Mouse (Mus musculus) midbrain, embryonic 12.5 days (tissue): Measurements from ENCODE around the gene Ppp1r12a. TPM values are rescaled to one million over a fixed set of nuclear protein-coding genes. Genes with fewer than 3 reads are reported as not detected.

Experiments used
- ATAC-seq: fragments of 200-750 bp; cut with Nextera tagmentation; 2 replicates; pipeline ENCODE4 v1.8.0; 2017; ENCODE audit warnings: low read depth, moderate TSS enrichment, moderate library complexity; ENCODE audit not compliant: low FRiP score
- H3K27ac ChIP-seq: fragments of 300-500 bp; sonication (generic); replicated peaks from 2 replicates; pipeline ENCODE4 v1.5.1; 2016; ENCODE audit warnings: mild to moderate bottlenecking
- H3K27me3 ChIP-seq: fragments of 300-500 bp; sonication (generic); 2 replicates; pipeline ENCODE4 v1.6.1; 2016; ENCODE audit warnings: mild to moderate bottlenecking
- H3K36me3 ChIP-seq: fragments of 300-500 bp; sonication (generic); 2 replicates; pipeline ENCODE4 v1.6.1; 2016
- H3K4me1 ChIP-seq: fragments of 300-500 bp; sonication (generic); 2 replicates; pipeline ENCODE4 v1.6.1; 2016
- H3K4me2 ChIP-seq: fragments of 300-500 bp; sonication (generic); replicated peaks from 2 replicates; pipeline ENCODE4 v1.6.1; 2016; ENCODE audit warnings: mild to moderate bottlenecking, moderate library complexity
- H3K4me3 ChIP-seq: fragments of 300-500 bp; sonication (generic); 2 replicates; pipeline ENCODE4 v1.5.1; 2016; ENCODE audit warnings: mild to moderate bottlenecking
- H3K9ac ChIP-seq: fragments of 300-500 bp; sonication (generic); replicated peaks from 2 replicates; pipeline ENCODE4 v1.6.1; 2016; ENCODE audit warnings: mild to moderate bottlenecking, moderate library complexity
- H3K9me3 ChIP-seq: fragments of 300-500 bp; sonication (generic); 2 replicates; pipeline ENCODE4 v1.6.1; 2016; ENCODE audit warnings: mild to moderate bottlenecking
- WGBS: fragments of 180-500 bp; shearing (Covaris S2); methylation state at CpG from one replicate; pipeline ENCODE4 v1.1.7; 2016; 5-methylcytosine and 5-hydroxymethylcytosine counted together
- polyA plus RNA-seq: library from polyadenylated mRNA; unstranded; fragments of >200 nt; fragmentation: Nextera tagmentation; extraction: Ambion mirVana; gene quantifications from 2 replicates; pipeline ENCODE4 v1.2.1, GENCODE M21; 2016

Ppp1r12a gene
- polyA plus RNA-seq, 1 experiment from 2014 or later = 90.9 TPM

GRCm38 (mm10) chr10:108189303-108189702, 27.3 kb downstream of the Ppp1r12a start:
- Histone ChIP-seq H3K4me2 (no peak overlapping the region), H3K4me3 (no peak overlapping the region), H3K9ac (no peak overlapping the region), H3K27me3 (no peaks in the 10 kb centered on the region), H3K27ac (no peak overlapping the region), H3K4me1 (peaks cover 6% of the 10 kb centered on the region; the same call in 1 of the 2 replicates), H3K9me3 (no peaks in the 10 kb centered on the region), H3K36me3 (no peaks in the 10 kb centered on the region)
- 91% methylated on average over 2 of the region's 2 CpGs for WGBS
- no peak for ATAC-seq

DNA sequence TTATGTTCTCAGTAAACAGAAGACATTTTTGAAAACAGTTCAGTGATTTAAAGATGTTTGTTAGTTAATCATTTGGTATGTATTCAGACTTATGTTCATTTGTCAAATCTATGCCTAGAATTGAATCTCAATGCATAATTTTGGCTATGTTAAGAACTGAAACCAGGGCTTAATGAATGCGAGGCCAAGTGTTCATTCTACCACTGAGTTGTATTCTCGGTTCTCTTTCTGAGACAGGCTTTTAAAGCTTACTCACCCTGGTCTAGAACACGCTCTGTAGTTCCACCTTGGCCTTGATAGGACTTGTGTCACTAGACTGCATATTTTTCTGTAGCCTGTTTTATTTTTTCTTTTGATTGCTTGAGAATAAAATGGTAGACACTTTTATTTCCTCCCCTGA, 28.0 kb downstream of the Ppp1r12a start:
- Histone ChIP-seq H3K9me3 (no peaks in the 10 kb centered on the region), H3K27me3 (no peaks in the 10 kb centered on the region), H3K4me2 (no peak overlapping the region), H3K4me1 (peaks cover 6% of the 10 kb centered on the region; the same call in 1 of the 2 replicates), H3K9ac (no peak overlapping the region), H3K27ac (no peak overlapping the region), H3K4me3 (no peak overlapping the region), H3K36me3 (no peaks in the 10 kb centered on the region)
- 90% methylated on average over 3 of the region's 3 CpGs for WGBS
- ATAC-seq = no peak

DNA sequence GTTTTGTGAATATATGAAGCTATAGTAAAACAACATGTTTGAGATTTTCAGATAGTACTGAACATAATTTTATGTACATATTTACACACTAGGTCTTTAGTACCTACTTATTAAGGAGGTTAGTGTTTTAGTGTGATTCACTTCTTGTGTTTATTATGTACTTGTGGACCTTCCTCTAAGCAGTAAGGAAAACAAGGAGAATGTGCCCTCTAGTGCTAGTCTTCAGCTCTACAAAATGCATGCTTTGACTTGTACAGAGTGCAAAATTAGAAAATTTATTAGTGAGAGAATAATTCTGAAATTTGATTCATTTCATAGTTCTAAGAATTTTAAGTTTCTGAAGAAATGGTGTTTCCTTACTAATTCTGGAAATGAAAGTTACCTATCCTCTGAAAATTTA, 28.6 kb downstream of the Ppp1r12a start:
- Histone ChIP-seq H3K27ac (no peak overlapping the region), H3K4me1 (peaks cover 6% of the 10 kb centered on the region; the same call in 1 of the 2 replicates), H3K4me2 (no peak overlapping the region), H3K9me3 (no peaks in the 10 kb centered on the region), H3K27me3 (no peaks in the 10 kb centered on the region), H3K9ac (no peak overlapping the region), H3K36me3 (no peaks in the 10 kb centered on the region), H3K4me3 (no peak overlapping the region)
- no peak for ATAC-seq

DNA sequence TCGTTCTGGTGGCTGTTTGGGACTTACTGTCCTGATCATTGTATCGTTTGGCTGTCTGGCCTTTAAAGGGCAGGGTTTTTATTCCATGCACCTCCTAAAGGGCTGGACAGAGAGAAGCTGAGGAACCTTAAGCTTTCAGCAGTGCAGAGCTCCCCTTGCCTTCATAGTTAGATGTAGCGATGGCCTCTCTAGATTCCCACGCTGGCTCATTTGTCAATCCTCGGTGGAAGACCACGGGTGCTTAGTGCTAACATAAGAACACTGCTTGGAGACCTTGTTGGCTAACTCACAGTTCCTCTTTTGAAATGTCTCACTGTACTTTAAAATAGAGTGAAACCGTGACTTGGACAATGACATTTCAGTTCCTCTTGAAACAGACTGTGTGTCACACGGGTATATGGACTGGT, 29.4 kb downstream of the Ppp1r12a start:
- no peak overlapping the region for H3K27ac ChIP-seq
- H3K4me1 ChIP-seq = peaks cover 6% of the 10 kb centered on the region; the same call in 1 of the 2 replicates
- H3K4me2 ChIP-seq = no peak overlapping the region
- H3K4me3 ChIP-seq = no peak overlapping the region
- 78% methylated on average over 8 of the region's 8 CpGs for WGBS
- ATAC-seq = no peak; the same call in 1 of the 2 replicates
- H3K9ac ChIP-seq = no peak overlapping the region
- no peaks in the 10 kb centered on the region for H3K27me3 ChIP-seq
- no peaks in the 10 kb centered on the region for H3K9me3 ChIP-seq
- H3K36me3 ChIP-seq = no peaks in the 10 kb centered on the region

DNA sequence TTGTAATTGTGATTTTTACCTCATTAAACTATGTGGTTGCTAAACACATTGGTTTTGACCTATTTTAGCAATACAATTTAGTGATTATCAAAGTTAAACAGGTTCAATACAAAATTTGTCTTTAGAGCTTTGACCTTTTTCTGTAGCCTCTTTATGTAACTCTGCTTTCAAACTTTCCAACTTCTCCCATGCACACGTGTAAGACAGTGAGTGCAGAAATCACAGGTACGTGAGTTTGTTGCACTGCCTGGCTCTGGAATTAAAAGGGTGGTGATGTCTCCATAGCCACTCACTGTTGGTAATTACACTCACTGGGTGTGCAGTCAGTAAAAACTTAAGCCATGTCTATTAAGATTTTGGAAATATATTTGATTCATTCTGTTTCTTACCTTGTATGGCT, 30.3 kb downstream of the Ppp1r12a start:
- WGBS = 76% methylated on average over 2 of the region's 2 CpGs
- no peaks in the 10 kb centered on the region for H3K36me3 ChIP-seq
- ATAC-seq = no peak
- H3K27ac ChIP-seq = no peak overlapping the region
- no peaks in the 10 kb centered on the region for H3K27me3 ChIP-seq
- H3K4me2 ChIP-seq = no peak overlapping the region
- H3K9ac ChIP-seq = no peak overlapping the region
- H3K9me3 ChIP-seq = no peaks in the 10 kb centered on the region
- H3K4me3 ChIP-seq = no peak overlapping the region
- H3K4me1 ChIP-seq = peaks cover 6% of the 10 kb centered on the region; the same call in 1 of the 2 replicates

- WGBS = 96% methylated on average over 2 of the region's 2 CpGs
- no peaks in the 10 kb centered on the region for H3K9me3 ChIP-seq
- H3K9ac ChIP-seq = no peak overlapping the region
- H3K4me2 ChIP-seq = no peak overlapping the region
- no peak overlapping the region for H3K4me3 ChIP-seq
- H3K27me3 ChIP-seq = no peaks in the 10 kb centered on the region
- no peak for ATAC-seq
- no peaks in the 10 kb centered on the region for H3K36me3 ChIP-seq
- peaks cover 5% of the 10 kb centered on the region; the same call in 1 of the 2 replicates for H3K4me1 ChIP-seq
- no peak overlapping the region for H3K27ac ChIP-seq
These were observed 34.1 kb downstream of the Ppp1r12a start for GRCm38 (mm10) chr10:108196124-108196523.

DNA sequence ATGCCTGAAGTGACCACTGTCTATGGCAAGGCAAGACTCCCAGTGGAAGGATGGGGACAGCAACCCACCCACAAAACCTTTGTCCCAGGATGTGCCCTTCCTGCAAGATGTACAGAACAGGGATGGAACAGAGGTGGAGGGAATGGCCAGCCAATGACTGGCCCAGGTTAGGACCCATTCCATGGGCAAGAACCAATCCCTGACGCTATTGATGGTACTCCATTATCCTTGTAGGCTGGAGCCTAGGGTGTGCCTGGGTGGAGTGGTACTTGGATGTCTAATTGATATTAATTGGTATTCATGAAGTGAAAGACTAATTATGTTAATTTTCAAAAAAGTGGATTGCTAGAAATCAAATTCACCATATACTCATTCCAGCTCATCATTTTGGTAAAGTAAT, 35.5 kb downstream of the Ppp1r12a start:
- Histone ChIP-seq H3K9me3 (no peaks in the 10 kb centered on the region), H3K27ac (no peak overlapping the region), H3K27me3 (no peaks in the 10 kb centered on the region), H3K4me2 (no peak overlapping the region), H3K36me3 (no peaks in the 10 kb centered on the region), H3K4me3 (no peak overlapping the region), H3K4me1 (no peaks in the 10 kb centered on the region; the same call in 1 of the 2 replicates), H3K9ac (no peak overlapping the region)
- ATAC-seq = peak; percentile 45; the same call in 1 of the 2 replicates
- WGBS = 100% methylated on average over 1 of the region's 1 CpGs

DNA sequence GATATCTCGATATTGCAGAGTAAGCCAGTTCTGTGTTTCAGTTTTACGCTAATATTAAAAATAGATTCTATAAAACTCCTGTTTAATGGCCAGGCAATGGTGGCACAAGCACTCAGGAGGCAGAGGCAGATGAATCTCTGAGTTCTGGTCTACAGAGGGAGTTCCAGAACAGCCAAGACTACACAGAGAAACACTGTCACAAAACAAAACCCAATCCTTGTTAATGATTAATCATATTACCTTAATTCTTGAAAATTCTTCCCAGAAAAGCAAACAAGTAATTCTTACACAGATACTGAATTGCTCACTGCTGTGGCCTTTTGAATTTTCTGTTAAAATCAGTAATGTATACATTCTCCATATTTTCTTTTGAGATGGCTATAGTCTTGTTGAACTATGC, 37.0 kb downstream of the Ppp1r12a start:
- Histone ChIP-seq H3K27ac (no peak overlapping the region), H3K27me3 (no peaks in the 10 kb centered on the region), H3K4me1 (no peaks in the 10 kb centered on the region; the same call in 1 of the 2 replicates), H3K9ac (no peak overlapping the region), H3K9me3 (no peaks in the 10 kb centered on the region), H3K4me2 (no peak overlapping the region), H3K36me3 (no peaks in the 10 kb centered on the region), H3K4me3 (no peak overlapping the region)
- ATAC-seq = no peak
- WGBS = 94% methylated on average over 2 of the region's 2 CpGs

- ATAC-seq = no peak
- peaks cover 9% of the 10 kb centered on the region; the same call in 1 of the 2 replicates for H3K36me3 ChIP-seq
- H3K9ac ChIP-seq = no peak overlapping the region
- no peaks in the 10 kb centered on the region for H3K27me3 ChIP-seq
- H3K9me3 ChIP-seq = no peaks in the 10 kb centered on the region
- H3K4me3 ChIP-seq = no peak overlapping the region
- no peak overlapping the region for H3K4me2 ChIP-seq
- WGBS = 93% methylated on average over 4 of the region's 4 CpGs
- no peaks in the 10 kb centered on the region; the same call in 1 of the 2 replicates for H3K4me1 ChIP-seq
- H3K27ac ChIP-seq = no peak overlapping the region
These were observed 40.1 kb downstream of the Ppp1r12a start for GRCm38 (mm10) chr10:108202126-108202525.

- Histone ChIP-seq H3K4me1 (no peaks in the 10 kb centered on the region; the same call in 1 of the 2 replicates), H3K36me3 (peaks cover 9% of the 10 kb centered on the region; the same call in 1 of the 2 replicates), H3K27me3 (no peaks in the 10 kb centered on the region), H3K27ac (no peak overlapping the region), H3K4me2 (no peak overlapping the region), H3K9me3 (no peaks in the 10 kb centered on the region), H3K9ac (no peak overlapping the region), H3K4me3 (no peak overlapping the region)
- no peak for ATAC-seq
These were observed 41.4 kb downstream of the Ppp1r12a start for GRCm38 (mm10) chr10:108203440-108203839.

GRCm38 (mm10) chr10:108209396-108209795, 47.4 kb downstream of the Ppp1r12a start:
- Histone ChIP-seq H3K36me3 (peaks cover 7% of the 10 kb centered on the region; the same call in 1 of the 2 replicates), H3K9me3 (no peaks in the 10 kb centered on the region), H3K27ac (no peak overlapping the region), H3K4me1 (no peaks in the 10 kb centered on the region), H3K4me2 (no peak overlapping the region), H3K4me3 (no peak overlapping the region), H3K9ac (no peak overlapping the region), H3K27me3 (no peaks in the 10 kb centered on the region)
- ATAC-seq = no peak
- WGBS = 80% methylated on average over 5 of the region's 5 CpGs

- H3K27ac ChIP-seq = no peak overlapping the region
- WGBS = 98% methylated on average over 5 of the region's 5 CpGs
- H3K9me3 ChIP-seq = no peaks in the 10 kb centered on the region
- no peak overlapping the region for H3K9ac ChIP-seq
- H3K4me2 ChIP-seq = no peak overlapping the region
- H3K36me3 ChIP-seq = peaks cover 12% of the 10 kb centered on the region
- no peaks in the 10 kb centered on the region for H3K27me3 ChIP-seq
- H3K4me3 ChIP-seq = no peak overlapping the region
- ATAC-seq = no peak
- no peaks in the 10 kb centered on the region for H3K4me1 ChIP-seq
These were observed 62.4 kb downstream of the Ppp1r12a start for GRCm38 (mm10) chr10:108224413-108224812.

GRCm38 (mm10) chr10:108237049-108237448, 75.1 kb downstream of the Ppp1r12a start:
- H3K4me3 ChIP-seq = no peak overlapping the region
- no peaks in the 10 kb centered on the region for H3K4me1 ChIP-seq
- H3K36me3 ChIP-seq = peaks cover 23% of the 10 kb centered on the region
- no peak for ATAC-seq
- WGBS = 92% methylated on average over 3 of the region's 3 CpGs
- no peak overlapping the region for H3K9ac ChIP-seq
- no peaks in the 10 kb centered on the region for H3K9me3 ChIP-seq
- no peaks in the 10 kb centered on the region for H3K27me3 ChIP-seq
- no peak overlapping the region for H3K4me2 ChIP-seq
- no peak overlapping the region for H3K27ac ChIP-seq
